9 mouse cellular contexts compared by ENCODE assay signal in genomic region chr10:60115345-60116185, GRCm38 (mm10). TPM values are rescaled to one million over a fixed set of nuclear protein-coding genes. Genes with fewer than 3 reads are reported as not detected.
A peak's percentile ranks its signal among the peaks of the same experiment; 100 is the strongest.
DNase-seq lines count a peak whose midpoint lies in the region; ATAC-seq and TF ChIP-seq lines count a peak whose summit lies in the region.
"Had no signal": no experiment of that assay in that cellular context is flagged by ENCODE, and none has a peak within 500 bp of the region (broad histone marks: within the 10 kb centered on the region; RNA-seq: fewer than 3 reads in every experiment).

No protein-coding gene starts in this region.

- H3K27me3 ChIP-seq in kidney, embryonic 16.5 days (ENCODE audit: insufficient read depth, low read length): 0 out of 2 replicates have a peak, but pooled peaks cover 1% of the 10 kb centered on the region

- no peak overlapping the region for H3K9ac ChIP-seq in kidney, embryonic 16.5 days (replicated peaks; ENCODE audit: low read length)

- no peak for DNase-seq in kidney, postnatal 36 days
- peak; percentile 64 to 74 for DNase-seq in cerebellum, postnatal 25 days
- DNase-seq in left cerebral cortex, adult 2 months (ENCODE audit: extremely low spot score in 1 of 2, low spot score in 2 of 2): peak; percentile 77 to 86
- peak; percentile 10 for DNase-seq in naive thymus-derived CD4-positive, alpha-beta T cell, adult 2 months (ENCODE audit: low read depth)
- peak; percentile 67 for DNase-seq in thymus, postnatal 4 days
- no peak for DNase-seq in ovary, postnatal 14 days (ENCODE audit: low spot score)

- H3K36me3 ChIP-seq in kidney, embryonic 16.5 days (ENCODE audit: insufficient read depth, low read length): no peaks in the 10 kb centered on the region
- H3K36me3 ChIP-seq: G1E had no signal

- H3K4me1 ChIP-seq in kidney, embryonic 16.5 days (ENCODE audit: insufficient read depth, low read length): peaks cover 19% of the 10 kb centered on the region

- no peaks in the 10 kb centered on the region for H3K9me3 ChIP-seq in kidney, embryonic 16.5 days (ENCODE audit: low read length)
- H3K9me3 ChIP-seq: G1E had no signal

- no peak overlapping the region for H3K4me3 ChIP-seq in kidney, embryonic 16.5 days (ENCODE audit: low read length)
- peak overlapping the region; percentile 27 for H3K4me3 ChIP-seq in left cerebral cortex, adult 2 months

- no peak; the same call in 1 of the 2 replicates for TF ChIP-seq CTCF in left cerebral cortex, adult 2 months (IDR thresholded peaks at IDR 0.05)

- H3K4me2 ChIP-seq in kidney, embryonic 16.5 days (replicated peaks; ENCODE audit: low read depth, low read length): peak overlapping the region; percentile 25; the same call in 1 of the 2 replicates

- ATAC-seq in kidney, embryonic 16.5 days (ENCODE audit: low FRiP score, low TSS enrichment): peak; percentile 33; the same call in 1 of the 2 replicates
- ATAC-seq in granulocyte monocyte progenitor cell, adult 5-6 weeks (replicated peaks; ENCODE audit: poor library complexity, severe bottlenecking): peak; percentile 56

- H3K27ac ChIP-seq in kidney, embryonic 16.5 days (ENCODE audit: low read length): 0 out of 2 replicates have a peak overlapping the region, but pooled peaks have one; percentile 6
- H3K27ac ChIP-seq in left cerebral cortex, adult 2 months: peak overlapping the region; percentile 87

- intact Hi-C loops in left cerebral cortex, adult 2 months (cut with DNase I): no loop called here

- 11% methylated on average over 14 of the region's 14 CpGs for WGBS in kidney, embryonic 16.5 days

RNA-seq across cellular contexts. Expression of gene Spock2, which starts 9.5 kb away (rescaled TPM):
- polyA plus RNA-seq in kidney, embryonic 16.5 days (2015; fragmentation: Nextera tagmentation; extraction: Ambion mirVana): 47.1 and 56.8 TPM in 2 replicates
- 0.23 TPM in 1 of 2 replicates, not detected in the other for total RNA-seq in granulocyte monocyte progenitor cell, adult 5-6 weeks (2014; fragmentation: Nextera tagmentation)
- total RNA-seq in granulocyte monocyte progenitor cell, adult 5-6 weeks (2017): not detected in 2 replicates
- total RNA-seq in left cerebral cortex, adult 2 months (2021): 100 to 1,000 TPM; 541 to 578 TPM
- total RNA-seq: G1E had no signal
- polyA plus RNA-seq: G1E had no signal

Comparison
In these comparisons a context has a peak if more than half of its experiments do, and no peak if none do; other contexts are left out.
1. DNase-seq: peak in cerebellum, postnatal 25 days (2 of 2), left cerebral cortex, adult 2 months (2 of 2), naive thymus-derived CD4-positive, alpha-beta T cell, adult 2 months (single experiment) and thymus, postnatal 4 days (single experiment); none in kidney, postnatal 36 days (0 of 2) and ovary, postnatal 14 days (single experiment).
2. RNA of gene Spock2, which starts 9.5 kb away (total RNA-seq): 541 to 578 TPM in left cerebral cortex, adult 2 months; 0.23 TPM in granulocyte monocyte progenitor cell, adult 5-6 weeks; every median in the first group is over 100 times any median in the second.